Mouse (Mus musculus) hindbrain, embryonic 15.5 days (tissue): Measurements from ENCODE around the gene Uspl1. TPM values are rescaled to one million over a fixed set of nuclear protein-coding genes. Genes with fewer than 3 reads are reported as not detected.

Experiments used
- ATAC-seq: fragments of 200-750 bp; cut with Nextera tagmentation; 2 replicates; pipeline ENCODE4 v1.8.0; 2017; ENCODE audit warnings: low read depth, moderate number of reproducible peaks, moderate TSS enrichment; ENCODE audit not compliant: low FRiP score
- H3K27ac ChIP-seq: fragments of 300-500 bp; sonication (generic); replicated peaks from 2 replicates; pipeline ENCODE4 v1.5.1; 2015; ENCODE audit warnings: mild to moderate bottlenecking, inconsistent platforms
- H3K27me3 ChIP-seq: fragments of 300-500 bp; sonication (generic); 2 replicates; pipeline ENCODE4 v1.6.1; 2015; ENCODE audit warnings: control low read depth, inconsistent platforms
- H3K36me3 ChIP-seq: fragments of 300-500 bp; sonication (generic); 2 replicates; pipeline ENCODE4 v1.6.1; 2015; ENCODE audit warnings: control low read depth, inconsistent platforms
- H3K4me1 ChIP-seq: fragments of 300-500 bp; sonication (generic); replicated peaks from 2 replicates; pipeline ENCODE4 v1.6.1; 2015; ENCODE audit warnings: control low read depth, inconsistent platforms
- H3K4me2 ChIP-seq: fragments of 300-500 bp; sonication (generic); 2 replicates; pipeline ENCODE4 v1.6.1; 2015; ENCODE audit warnings: moderate library complexity, mild to moderate bottlenecking, inconsistent platforms
- H3K4me3 ChIP-seq: fragments of 300-500 bp; sonication (generic); 2 replicates; pipeline ENCODE4 v1.5.1; 2015; ENCODE audit warnings: mild to moderate bottlenecking, inconsistent platforms
- H3K9ac ChIP-seq: fragments of 300-500 bp; sonication (generic); 2 replicates; pipeline ENCODE4 v1.6.1; 2015; ENCODE audit warnings: inconsistent platforms
- H3K9me3 ChIP-seq: fragments of 300-500 bp; sonication (generic); 2 replicates; pipeline ENCODE4 v1.6.1; 2016; ENCODE audit warnings: control low read depth, inconsistent platforms
- WGBS: fragments of 180-500 bp; shearing (Covaris S2); methylation state at CpG from one replicate; pipeline ENCODE4 v1.1.7; 2015; 5-methylcytosine and 5-hydroxymethylcytosine counted together
- polyA plus RNA-seq: library from polyadenylated mRNA; unstranded; fragments of >200 nt; fragmentation: Nextera tagmentation; extraction: Ambion mirVana; gene quantifications from 2 replicates; pipeline ENCODE4 v1.2.1, GENCODE M21; 2015

Gene Uspl1
- polyA plus RNA-seq, 1 experiment from 2014 or later: 50.9 TPM

DNA sequence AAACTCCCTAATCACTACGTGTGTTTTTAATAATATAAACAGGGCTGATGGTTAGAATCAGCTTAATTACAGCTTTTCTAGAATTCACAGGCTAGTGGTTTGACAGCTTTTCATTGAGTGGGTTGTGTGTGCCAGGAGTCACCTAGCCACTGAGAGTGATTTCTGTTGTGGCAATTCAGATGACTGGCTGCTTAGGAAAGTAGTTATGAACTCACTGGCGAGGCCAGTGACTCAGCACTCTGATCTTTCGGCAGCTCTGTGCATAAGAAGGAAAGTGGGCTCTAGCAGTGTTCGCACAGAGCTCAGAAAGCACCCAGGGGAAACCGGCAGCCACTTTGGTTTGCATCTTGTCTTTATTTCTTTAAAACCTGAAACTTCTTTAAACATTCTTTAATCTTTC, 18.8 kb downstream of the Uspl1 start:
- Histone ChIP-seq H3K27ac (no peak overlapping the region), H3K9me3 (no peaks in the 10 kb centered on the region), H3K27me3 (no peaks in the 10 kb centered on the region), H3K4me1 (no peaks in the 10 kb centered on the region), H3K4me2 (no peak overlapping the region), H3K9ac (no peak overlapping the region), H3K36me3 (peaks cover 60% of the 10 kb centered on the region), H3K4me3 (no peak overlapping the region)
- 81% methylated on average over 5 of the region's 5 CpGs for WGBS
- ATAC-seq: no peak

DNA sequence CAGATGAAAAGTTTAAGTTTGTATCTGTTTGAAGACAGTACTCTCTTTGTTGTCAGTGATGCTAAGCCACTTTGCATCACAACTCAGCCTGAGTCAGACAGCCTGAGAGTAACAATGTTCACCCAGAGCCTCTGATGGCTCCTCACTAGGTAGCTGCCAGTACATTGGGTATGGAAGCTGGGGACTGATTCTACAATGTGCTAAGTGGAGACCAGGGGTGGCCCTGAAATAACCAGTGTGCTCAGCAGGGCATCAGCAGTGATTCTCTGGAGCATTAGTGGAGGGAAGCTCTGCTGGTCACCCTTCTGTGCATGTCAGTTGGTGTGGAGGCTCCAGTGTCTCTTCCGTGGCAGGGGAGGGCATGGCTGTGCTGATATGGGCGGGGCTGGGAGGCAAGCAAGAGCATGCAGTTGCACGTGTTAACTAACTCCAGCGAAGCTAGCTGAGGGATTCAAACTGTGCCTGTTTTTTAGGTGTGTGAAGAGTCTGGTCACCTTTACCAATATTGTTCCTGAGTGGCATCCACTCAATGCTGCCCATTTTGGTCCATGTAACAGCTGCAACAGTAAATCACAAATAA, 19.7 kb downstream of the Uspl1 start:
- H3K4me3 ChIP-seq: no peak overlapping the region
- H3K27ac ChIP-seq: no peak overlapping the region
- no peak for ATAC-seq
- H3K4me1 ChIP-seq: no peaks in the 10 kb centered on the region
- no peak overlapping the region for H3K4me2 ChIP-seq
- H3K27me3 ChIP-seq: no peaks in the 10 kb centered on the region
- H3K36me3 ChIP-seq: peaks cover 57% of the 10 kb centered on the region
- no peak overlapping the region for H3K9ac ChIP-seq
- no peaks in the 10 kb centered on the region for H3K9me3 ChIP-seq
- 83% methylated on average over 4 of the region's 4 CpGs for WGBS

DNA sequence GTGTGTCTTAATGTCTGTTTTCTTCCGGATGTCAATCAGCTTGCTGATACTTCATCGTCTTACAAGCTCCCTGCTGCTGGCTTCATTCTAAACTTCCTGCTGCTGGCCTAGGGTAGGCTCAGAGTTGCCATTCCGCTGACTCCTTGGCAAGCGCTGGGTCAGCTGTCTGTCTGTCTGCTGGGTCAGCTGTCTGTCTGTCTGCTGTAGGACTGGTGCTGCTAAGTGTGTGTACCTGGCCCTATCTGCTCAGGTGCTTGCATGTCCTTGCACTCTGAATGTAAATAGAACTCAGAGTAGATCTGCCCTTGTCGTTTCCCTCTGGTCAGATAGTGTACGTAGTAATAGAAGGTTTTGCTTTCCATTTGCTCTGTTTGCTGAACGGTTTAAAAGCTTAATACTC, 20.7 kb downstream of the Uspl1 start:
- Histone ChIP-seq H3K4me2 (no peak overlapping the region), H3K4me1 (no peaks in the 10 kb centered on the region), H3K27me3 (no peaks in the 10 kb centered on the region), H3K9ac (no peak overlapping the region), H3K27ac (no peak overlapping the region), H3K9me3 (no peaks in the 10 kb centered on the region), H3K36me3 (peaks cover 50% of the 10 kb centered on the region), H3K4me3 (no peak overlapping the region)
- no peak for ATAC-seq
- 93% methylated on average over 7 of the region's 7 CpGs for WGBS

DNA sequence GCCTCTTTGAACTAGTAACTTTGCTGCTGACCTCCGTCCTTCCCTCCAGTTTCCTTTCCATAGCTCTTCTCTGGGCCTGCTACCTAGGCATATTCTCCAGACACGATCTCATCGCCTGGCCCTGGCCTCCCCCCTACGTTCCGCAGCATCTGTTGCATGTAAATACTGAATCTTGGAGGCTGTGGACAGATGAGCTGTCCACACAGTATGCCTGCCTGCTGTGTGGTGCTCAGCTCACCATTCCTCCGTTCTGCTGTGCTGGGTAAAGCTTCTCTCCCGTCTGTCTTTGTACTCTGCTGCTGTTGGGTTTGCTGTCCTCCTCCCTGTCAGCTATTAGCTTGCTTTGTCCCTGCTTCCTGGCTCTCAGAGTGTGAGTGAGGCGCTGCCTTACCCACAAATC, 21.1 kb downstream of the Uspl1 start:
- Histone ChIP-seq H3K36me3 (peaks cover 48% of the 10 kb centered on the region), H3K4me2 (no peak overlapping the region), H3K4me3 (no peak overlapping the region), H3K9me3 (no peaks in the 10 kb centered on the region), H3K27me3 (no peaks in the 10 kb centered on the region), H3K4me1 (no peaks in the 10 kb centered on the region), H3K27ac (no peak overlapping the region), H3K9ac (no peak overlapping the region)
- ATAC-seq: no peak
- 78% methylated on average over 8 of the region's 8 CpGs for WGBS

DNA sequence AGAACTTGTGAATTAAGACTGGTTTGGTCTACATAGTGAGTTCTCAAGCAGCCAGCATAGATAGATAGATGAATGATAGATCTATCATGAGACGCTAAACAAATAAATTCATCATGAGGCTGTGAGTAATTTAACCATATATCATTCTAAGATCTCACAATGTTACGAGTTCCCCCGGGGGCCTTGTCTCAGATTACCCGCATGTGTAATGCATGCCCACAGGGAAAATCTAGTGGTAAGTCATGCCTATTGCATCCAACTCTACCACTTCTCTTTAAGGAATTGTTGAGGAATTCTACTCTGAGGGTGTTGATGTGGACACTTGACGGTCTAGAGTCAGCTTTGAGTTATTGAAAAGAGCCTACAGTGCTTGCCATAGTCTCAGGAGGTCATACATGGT, 22.1 kb downstream of the Uspl1 start:
- WGBS: 78% methylated on average over 5 of the region's 5 CpGs
- no peaks in the 10 kb centered on the region for H3K27me3 ChIP-seq
- H3K4me2 ChIP-seq: no peak overlapping the region
- H3K4me1 ChIP-seq: no peaks in the 10 kb centered on the region
- no peaks in the 10 kb centered on the region for H3K9me3 ChIP-seq
- H3K27ac ChIP-seq: no peak overlapping the region
- H3K4me3 ChIP-seq: no peak overlapping the region
- peaks cover 47% of the 10 kb centered on the region for H3K36me3 ChIP-seq
- no peak for ATAC-seq
- H3K9ac ChIP-seq: no peak overlapping the region

DNA sequence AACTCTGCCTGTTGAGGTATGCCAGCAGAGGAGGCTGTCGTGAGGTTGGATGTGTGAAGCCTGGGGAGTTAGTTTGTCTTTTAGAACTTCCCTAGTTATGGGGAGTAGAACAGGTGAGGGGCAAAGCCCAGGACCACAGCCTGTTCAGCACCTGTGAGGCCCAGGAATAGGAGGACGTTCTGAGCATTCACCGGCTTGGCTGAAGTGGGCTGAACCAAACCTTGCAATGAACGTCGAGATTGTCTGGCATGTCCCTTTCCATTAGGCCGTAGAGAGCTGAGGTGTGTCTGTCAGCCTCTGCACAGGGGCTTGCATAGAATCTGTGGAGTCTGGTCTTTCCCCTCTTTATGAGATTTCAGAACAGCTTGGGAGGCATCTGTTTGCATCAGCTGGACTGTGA, 23.5 kb downstream of the Uspl1 start:
- WGBS: 79% methylated on average over 6 of the region's 6 CpGs
- no peak for ATAC-seq

DNA sequence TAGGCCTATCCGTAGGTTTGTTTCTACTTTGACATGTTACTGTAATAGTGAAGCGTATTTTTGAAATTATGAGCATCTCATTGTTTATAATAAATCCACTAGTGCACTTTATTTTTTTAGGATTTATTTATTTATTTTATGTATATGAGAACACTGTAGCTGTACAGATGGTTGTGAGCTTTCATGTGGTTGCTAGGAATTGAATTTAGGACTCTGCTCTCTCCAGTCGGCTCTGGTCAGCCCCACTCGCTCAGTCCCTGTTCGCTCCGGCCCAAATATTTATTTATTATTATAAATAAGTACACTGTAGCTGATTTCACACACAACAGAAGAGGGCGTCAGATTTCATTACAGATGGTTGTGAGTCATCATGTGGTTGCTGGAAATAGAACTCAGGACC, 24.6 kb downstream of the Uspl1 start:
- Histone ChIP-seq H3K9ac (no peak overlapping the region), H3K27me3 (no peaks in the 10 kb centered on the region), H3K4me3 (no peak overlapping the region), H3K4me2 (no peak overlapping the region), H3K36me3 (peaks cover 39% of the 10 kb centered on the region), H3K4me1 (no peaks in the 10 kb centered on the region), H3K27ac (no peak overlapping the region), H3K9me3 (no peaks in the 10 kb centered on the region)
- 72% methylated on average over 7 of the region's 7 CpGs for WGBS
- ATAC-seq: no peak

More for the DNA sequence above, 23.5 kb downstream of the Uspl1 start:
- H3K9me3 ChIP-seq: no peaks in the 10 kb centered on the region
- no peak overlapping the region for H3K9ac ChIP-seq
- H3K4me1 ChIP-seq: no peaks in the 10 kb centered on the region
- no peaks in the 10 kb centered on the region for H3K27me3 ChIP-seq
- H3K4me3 ChIP-seq: no peak overlapping the region
- H3K27ac ChIP-seq: no peak overlapping the region; the same call in 1 of the 2 replicates
- H3K4me2 ChIP-seq: no peak overlapping the region
- peaks cover 37% of the 10 kb centered on the region for H3K36me3 ChIP-seq

DNA sequence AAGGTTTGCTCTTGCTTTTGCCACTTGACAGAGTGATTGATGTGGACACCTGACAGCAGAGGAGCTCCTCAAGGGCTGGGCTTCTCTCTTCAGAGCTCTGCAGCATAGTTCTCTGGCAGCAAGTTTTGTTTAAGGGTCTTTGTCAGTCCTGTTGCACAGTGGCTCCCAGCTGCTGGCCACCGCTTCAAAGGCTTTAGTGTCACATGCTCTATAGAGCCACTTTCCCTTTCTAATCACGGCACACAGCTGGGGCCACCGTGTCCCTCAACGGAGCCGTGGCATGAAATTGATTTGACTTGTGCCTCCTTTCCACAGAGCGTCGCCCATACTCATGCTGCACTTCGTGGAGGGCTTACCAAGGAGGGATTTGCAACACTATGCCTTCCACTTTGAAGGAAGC, 25.2 kb downstream of the Uspl1 start:
- ATAC-seq: no peak
- no peak overlapping the region for H3K27ac ChIP-seq
- H3K4me2 ChIP-seq: no peak overlapping the region
- peaks cover 39% of the 10 kb centered on the region for H3K36me3 ChIP-seq
- H3K4me3 ChIP-seq: no peak overlapping the region
- H3K9me3 ChIP-seq: no peaks in the 10 kb centered on the region
- no peak overlapping the region for H3K9ac ChIP-seq
- WGBS: 15% methylated on average over 8 of the region's 8 CpGs
- H3K4me1 ChIP-seq: no peaks in the 10 kb centered on the region
- H3K27me3 ChIP-seq: no peaks in the 10 kb centered on the region

DNA sequence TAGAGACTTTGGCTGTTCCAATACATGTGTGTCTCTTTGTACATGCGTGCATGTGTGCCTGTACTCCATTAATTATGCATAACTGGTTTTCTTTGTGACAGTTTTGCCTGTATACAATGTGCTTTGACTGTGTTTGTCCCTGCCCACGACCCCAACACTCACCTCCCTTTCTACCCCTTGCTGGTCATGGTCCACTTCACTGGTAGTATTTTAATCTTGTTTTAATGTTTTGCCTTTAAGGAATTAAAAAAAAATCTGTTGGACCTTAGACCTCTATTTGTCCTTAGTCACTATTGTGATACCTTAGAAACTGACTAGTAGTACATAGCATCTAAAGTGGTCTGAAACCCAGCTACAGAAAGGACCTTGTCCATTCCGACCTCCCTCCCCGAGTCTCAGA, 26.9 kb downstream of the Uspl1 start:
- peaks cover 43% of the 10 kb centered on the region for H3K36me3 ChIP-seq
- ATAC-seq: no peak
- WGBS: 69% methylated on average over 4 of the region's 4 CpGs

DNA sequence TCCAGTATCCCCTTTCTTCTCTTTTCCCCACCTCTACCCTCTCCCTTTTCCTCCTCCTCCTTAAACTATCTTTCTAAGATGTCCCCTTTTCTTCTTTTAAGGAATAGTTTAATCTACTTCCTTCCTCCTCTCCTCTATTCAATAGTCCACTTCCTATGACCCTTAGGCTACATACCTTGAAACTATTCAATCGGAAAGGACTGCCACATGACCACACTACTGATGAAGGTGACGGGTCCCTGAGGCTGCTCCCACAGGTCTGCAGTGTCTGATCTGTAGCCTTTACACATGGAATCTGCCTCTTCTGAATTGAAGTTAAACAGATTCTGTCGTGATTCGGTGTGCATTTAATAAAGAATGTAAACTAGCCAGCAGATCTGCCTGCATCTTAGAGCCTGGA, 28.7 kb downstream of the Uspl1 start:
- no peak for ATAC-seq
- H3K9me3 ChIP-seq: no peaks in the 10 kb centered on the region
- H3K4me2 ChIP-seq: no peak overlapping the region
- H3K9ac ChIP-seq: no peak overlapping the region
- H3K27ac ChIP-seq: no peak overlapping the region
- no peaks in the 10 kb centered on the region for H3K4me1 ChIP-seq
- peaks cover 43% of the 10 kb centered on the region for H3K36me3 ChIP-seq
- H3K4me3 ChIP-seq: no peak overlapping the region
- no peaks in the 10 kb centered on the region for H3K27me3 ChIP-seq
- 83% methylated on average over 4 of the region's 4 CpGs for WGBS

More for the DNA sequence above, 26.9 kb downstream of the Uspl1 start:
- H3K4me3 ChIP-seq: no peak overlapping the region
- H3K9ac ChIP-seq: no peak overlapping the region
- no peaks in the 10 kb centered on the region for H3K4me1 ChIP-seq
- H3K27me3 ChIP-seq: no peaks in the 10 kb centered on the region
- H3K27ac ChIP-seq: no peak overlapping the region
- no peak overlapping the region for H3K4me2 ChIP-seq
- no peaks in the 10 kb centered on the region for H3K9me3 ChIP-seq

DNA sequence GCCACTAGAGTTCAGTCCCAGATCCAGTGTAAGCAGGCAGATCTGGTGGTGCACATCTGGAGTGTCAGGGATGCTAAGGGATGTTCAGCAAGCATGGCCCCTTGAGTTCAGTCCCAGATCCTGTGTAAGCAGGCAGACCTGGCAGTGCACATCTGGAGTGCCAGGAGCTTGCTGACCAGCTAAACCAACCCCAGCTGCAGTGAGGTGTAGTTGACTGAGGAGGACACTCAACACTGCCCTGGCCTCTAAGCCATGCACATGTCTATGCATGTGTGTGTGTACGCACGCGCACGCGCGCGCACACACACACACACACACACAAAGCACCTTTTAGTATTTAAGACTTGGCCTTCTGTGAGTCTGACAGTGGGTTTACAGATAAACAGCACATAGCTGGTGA, 31.4 kb downstream of the Uspl1 start:
- Histone ChIP-seq H3K4me1 (no peaks in the 10 kb centered on the region), H3K36me3 (peaks cover 42% of the 10 kb centered on the region), H3K27ac (no peak overlapping the region), H3K9me3 (no peaks in the 10 kb centered on the region), H3K27me3 (no peaks in the 10 kb centered on the region), H3K9ac (no peak overlapping the region), H3K4me2 (no peak overlapping the region), H3K4me3 (no peak overlapping the region)
- over 99% methylated on average over 7 of the region's 7 CpGs for WGBS
- ATAC-seq: no peak

DNA sequence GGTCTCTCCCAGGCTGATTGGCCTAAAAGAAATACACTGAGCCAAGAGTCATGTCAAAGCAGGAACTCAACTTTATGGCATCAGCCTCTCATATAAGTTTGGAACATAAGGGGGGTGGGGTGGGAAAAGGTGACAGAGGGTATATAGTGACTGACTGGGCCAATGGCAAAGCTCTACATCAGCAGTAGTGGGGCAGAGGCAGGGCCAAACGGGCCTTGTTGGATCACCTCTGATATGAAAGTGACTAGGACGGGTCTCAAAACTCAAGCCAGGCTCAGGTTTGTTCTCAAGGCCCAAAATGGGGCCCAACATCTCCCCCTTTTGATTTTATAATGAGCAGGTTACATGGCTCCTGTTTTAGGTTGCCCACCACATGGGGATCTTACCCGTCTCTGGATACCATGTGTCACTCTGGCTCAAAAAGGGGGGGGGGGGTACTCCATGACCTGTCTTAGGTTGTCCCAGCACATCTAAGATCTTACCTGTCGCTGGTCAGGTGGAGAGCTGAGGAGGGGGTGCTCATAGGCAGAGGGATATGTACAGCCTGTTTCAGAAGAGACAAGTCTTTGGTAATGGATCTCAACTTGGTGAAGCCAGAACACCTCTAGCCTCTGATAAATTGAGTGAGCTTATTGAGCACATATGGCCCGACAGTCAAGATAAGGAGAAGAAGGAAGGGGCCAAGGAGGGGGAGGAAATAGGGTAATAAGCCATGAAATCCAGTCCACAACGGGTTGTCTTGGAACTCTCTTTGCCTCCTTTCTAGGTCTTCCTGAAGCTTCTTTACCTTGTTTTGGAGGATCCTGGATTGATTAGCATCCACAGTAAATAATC, 33.6 kb downstream of the Uspl1 start:
- Histone ChIP-seq H3K27ac (no peak overlapping the region), H3K27me3 (no peaks in the 10 kb centered on the region), H3K36me3 (peaks cover 33% of the 10 kb centered on the region), H3K9me3 (no peaks in the 10 kb centered on the region), H3K4me3 (no peak overlapping the region), H3K4me1 (no peaks in the 10 kb centered on the region), H3K9ac (no peak overlapping the region), H3K4me2 (no peak overlapping the region)
- ATAC-seq: no peak
- 86% methylated on average over 6 of the region's 6 CpGs for WGBS
